Mouse (Mus musculus): ENCODE data around the gene Sel1l. TPM values are rescaled to one million over a fixed set of nuclear protein-coding genes. Genes with fewer than 3 reads are reported as not detected.

Sel1l gene
- polyA plus RNA-seq, 1 experiment from 2014 or later = 109 TPM

- H3K4me1 ChIP-seq (replicated peaks; ENCODE audit: control insufficient read depth, insufficient read depth, low read length) = no peaks in the 10 kb centered on the region
- peak; percentile 37; the same call in 1 of the 2 replicates for ATAC-seq
- H3K27ac ChIP-seq (ENCODE audit: low read length) = no peak overlapping the region
- H3K9me3 ChIP-seq (ENCODE audit: control insufficient read depth, low read length) = no peaks in the 10 kb centered on the region
- H3K27me3 ChIP-seq (replicated peaks; ENCODE audit: control insufficient read depth, insufficient read depth, low read length) = no peaks in the 10 kb centered on the region
- H3K4me2 ChIP-seq (ENCODE audit: low read length) = no peak overlapping the region
- H3K9ac ChIP-seq (replicated peaks; ENCODE audit: low read depth, low read length) = no peak overlapping the region
- no peak overlapping the region for H3K4me3 ChIP-seq (replicated peaks; ENCODE audit: low read length)
- H3K36me3 ChIP-seq (ENCODE audit: control insufficient read depth, insufficient read depth) = peaks cover 6% of the 10 kb centered on the region
- WGBS = 74% methylated on average over 13 of the region's 13 CpGs
These were observed 45.6 kb downstream of the Sel1l start for GRCm38 (mm10) chr12:91803207-91803932.

DNA sequence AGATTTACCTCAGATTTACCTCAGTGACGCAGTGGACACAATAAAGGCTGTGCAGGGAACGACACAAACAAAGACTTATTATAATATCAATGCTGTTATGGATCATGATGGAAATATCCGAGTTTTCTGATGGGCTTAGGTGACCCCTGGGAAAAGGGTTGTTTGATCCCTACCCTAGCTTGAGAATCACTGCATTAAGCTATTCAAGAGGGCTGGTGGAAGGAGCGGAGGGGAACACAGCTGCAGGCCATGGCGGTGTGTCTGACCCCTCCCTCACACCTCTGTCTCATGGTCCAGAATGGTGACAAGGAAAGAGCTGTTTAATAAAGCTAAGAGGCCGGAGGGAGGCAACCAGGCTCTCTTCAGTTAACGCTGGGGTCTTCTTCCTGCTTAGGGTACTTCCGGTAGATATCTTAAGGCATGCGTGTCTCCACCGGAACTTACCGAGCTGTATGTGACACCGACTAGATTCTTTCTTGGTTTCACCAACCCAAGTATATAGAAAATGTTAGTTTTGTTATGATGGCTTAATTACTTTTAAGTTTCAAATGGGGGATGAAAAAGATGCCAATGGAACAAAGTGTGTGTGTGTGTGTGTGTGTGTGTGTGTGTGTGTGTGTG is 46.3 kb downstream of the Sel1l start:
- Histone ChIP-seq H3K27ac (ENCODE audit: low read length) (no peak overlapping the region), H3K27me3 (replicated peaks; ENCODE audit: control insufficient read depth, insufficient read depth, low read length) (no peaks in the 10 kb centered on the region), H3K4me3 (replicated peaks; ENCODE audit: low read length) (no peak overlapping the region)

DNA sequence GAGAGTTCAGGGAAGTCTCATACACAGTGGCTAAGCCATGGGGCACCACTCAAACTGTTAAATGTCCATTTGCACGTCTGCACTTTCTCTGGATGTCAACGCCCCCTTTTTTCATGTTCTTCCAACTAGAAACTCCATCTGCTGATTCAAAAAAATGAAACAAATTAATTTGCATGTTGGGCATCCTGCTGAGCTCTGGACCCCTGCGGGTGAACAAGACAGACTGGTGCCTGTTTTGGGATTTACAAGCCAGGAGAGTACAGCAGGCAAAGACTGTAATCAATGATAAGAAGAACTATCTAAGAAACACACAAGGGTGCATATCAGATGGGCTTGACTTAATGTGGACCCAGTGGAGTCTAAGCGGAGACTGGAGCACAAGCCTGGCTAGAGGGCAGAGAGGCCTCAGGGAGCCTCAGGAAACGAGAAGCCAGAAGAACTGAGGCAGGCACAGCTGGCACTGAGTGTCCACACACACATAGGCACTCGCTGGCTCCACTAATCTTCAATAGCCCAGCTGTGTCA is 48.0 kb downstream of the Sel1l start:
- no peak for ATAC-seq
- H3K4me2 ChIP-seq (ENCODE audit: low read length) = no peak overlapping the region
- H3K27ac ChIP-seq (ENCODE audit: low read length) = no peak overlapping the region
- no peaks in the 10 kb centered on the region for H3K4me1 ChIP-seq (replicated peaks; ENCODE audit: control insufficient read depth, insufficient read depth, low read length)
- H3K9ac ChIP-seq (replicated peaks; ENCODE audit: low read depth, low read length) = no peak overlapping the region
- H3K36me3 ChIP-seq (ENCODE audit: control insufficient read depth, insufficient read depth) = no peaks in the 10 kb centered on the region
- H3K9me3 ChIP-seq (ENCODE audit: control insufficient read depth, low read length) = no peaks in the 10 kb centered on the region
- 65% methylated on average over 6 of the region's 6 CpGs for WGBS
- no peak overlapping the region for H3K4me3 ChIP-seq (replicated peaks; ENCODE audit: low read length)
- no peaks in the 10 kb centered on the region for H3K27me3 ChIP-seq (replicated peaks; ENCODE audit: control insufficient read depth, insufficient read depth, low read length)

More for the DNA sequence above, 46.3 kb downstream of the Sel1l start:
- Histone ChIP-seq H3K36me3 (ENCODE audit: control insufficient read depth, insufficient read depth) (peaks cover 2% of the 10 kb centered on the region; the same call in 1 of the 2 replicates), H3K9ac (replicated peaks; ENCODE audit: low read depth, low read length) (no peak overlapping the region), H3K4me2 (ENCODE audit: low read length) (no peak overlapping the region), H3K9me3 (ENCODE audit: control insufficient read depth, low read length) (no peaks in the 10 kb centered on the region), H3K4me1 (replicated peaks; ENCODE audit: control insufficient read depth, insufficient read depth, low read length) (no peaks in the 10 kb centered on the region)
- no peak for ATAC-seq
- WGBS = 84% methylated on average over 12 of the region's 12 CpGs

DNA sequence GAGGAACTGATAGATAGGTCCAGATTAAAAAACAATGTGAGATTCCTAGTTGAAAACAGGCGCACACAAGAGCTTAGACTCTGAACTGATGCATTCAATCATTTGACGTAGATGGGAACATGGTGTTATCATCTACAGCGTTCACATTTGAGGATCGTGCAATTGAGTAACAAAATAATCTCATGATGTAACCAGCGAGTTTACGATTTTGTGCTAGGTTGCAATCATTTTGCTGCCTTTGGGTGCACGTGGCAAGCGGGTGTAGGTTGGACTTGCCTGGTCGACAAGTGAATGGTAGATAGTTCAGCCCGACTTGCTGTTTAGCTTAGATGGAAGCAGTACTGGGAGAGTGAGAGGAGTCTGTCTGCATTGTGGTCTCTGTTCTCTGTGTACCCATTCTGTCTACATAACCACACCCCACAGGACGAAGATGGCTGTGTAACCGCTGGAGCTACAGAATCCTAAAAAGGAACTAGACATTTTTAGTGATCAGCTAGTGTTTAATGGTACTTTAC is 49.1 kb downstream of the Sel1l start:
- Histone ChIP-seq H3K4me2 (ENCODE audit: low read length) (no peak overlapping the region), H3K9ac (replicated peaks; ENCODE audit: low read depth, low read length) (no peak overlapping the region), H3K27ac (ENCODE audit: low read length) (no peak overlapping the region), H3K9me3 (ENCODE audit: control insufficient read depth, low read length) (no peaks in the 10 kb centered on the region), H3K36me3 (ENCODE audit: control insufficient read depth, insufficient read depth) (no peaks in the 10 kb centered on the region), H3K4me1 (replicated peaks; ENCODE audit: control insufficient read depth, insufficient read depth, low read length) (no peaks in the 10 kb centered on the region), H3K27me3 (replicated peaks; ENCODE audit: control insufficient read depth, insufficient read depth, low read length) (no peaks in the 10 kb centered on the region), H3K4me3 (replicated peaks; ENCODE audit: low read length) (no peak overlapping the region)
- ATAC-seq = no peak
- WGBS = 78% methylated on average over 12 of the region's 12 CpGs

DNA sequence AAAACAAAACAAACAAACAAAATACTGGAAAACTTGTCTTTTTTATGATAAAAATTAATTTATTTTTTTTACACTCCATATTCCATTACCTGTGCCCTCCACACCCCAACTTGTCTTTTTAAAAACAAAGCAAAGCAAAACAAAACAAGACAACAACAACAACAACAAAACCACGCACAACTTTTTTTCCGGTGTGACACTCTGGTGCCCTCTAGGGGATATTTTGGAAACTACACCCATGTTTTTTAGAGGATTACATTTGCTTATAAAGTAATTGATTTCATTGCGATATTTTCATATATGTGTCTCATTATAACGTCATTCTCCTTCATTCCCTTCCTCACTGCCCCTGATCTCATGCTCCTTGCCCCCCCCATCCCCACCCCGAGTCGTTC is 49.6 kb downstream of the Sel1l start:
- no peaks in the 10 kb centered on the region for H3K36me3 ChIP-seq (ENCODE audit: control insufficient read depth, insufficient read depth)
- no peaks in the 10 kb centered on the region for H3K4me1 ChIP-seq (replicated peaks; ENCODE audit: control insufficient read depth, insufficient read depth, low read length)
- H3K9me3 ChIP-seq (ENCODE audit: control insufficient read depth, low read length) = no peaks in the 10 kb centered on the region
- no peak overlapping the region for H3K27ac ChIP-seq (ENCODE audit: low read length)
- 18% methylated on average over 6 of the region's 6 CpGs for WGBS
- H3K9ac ChIP-seq (replicated peaks; ENCODE audit: low read depth, low read length) = no peak overlapping the region
- no peak for ATAC-seq
- H3K27me3 ChIP-seq (replicated peaks; ENCODE audit: control insufficient read depth, insufficient read depth, low read length) = no peaks in the 10 kb centered on the region
- H3K4me2 ChIP-seq (ENCODE audit: low read length) = no peak overlapping the region
- no peak overlapping the region for H3K4me3 ChIP-seq (replicated peaks; ENCODE audit: low read length)

DNA sequence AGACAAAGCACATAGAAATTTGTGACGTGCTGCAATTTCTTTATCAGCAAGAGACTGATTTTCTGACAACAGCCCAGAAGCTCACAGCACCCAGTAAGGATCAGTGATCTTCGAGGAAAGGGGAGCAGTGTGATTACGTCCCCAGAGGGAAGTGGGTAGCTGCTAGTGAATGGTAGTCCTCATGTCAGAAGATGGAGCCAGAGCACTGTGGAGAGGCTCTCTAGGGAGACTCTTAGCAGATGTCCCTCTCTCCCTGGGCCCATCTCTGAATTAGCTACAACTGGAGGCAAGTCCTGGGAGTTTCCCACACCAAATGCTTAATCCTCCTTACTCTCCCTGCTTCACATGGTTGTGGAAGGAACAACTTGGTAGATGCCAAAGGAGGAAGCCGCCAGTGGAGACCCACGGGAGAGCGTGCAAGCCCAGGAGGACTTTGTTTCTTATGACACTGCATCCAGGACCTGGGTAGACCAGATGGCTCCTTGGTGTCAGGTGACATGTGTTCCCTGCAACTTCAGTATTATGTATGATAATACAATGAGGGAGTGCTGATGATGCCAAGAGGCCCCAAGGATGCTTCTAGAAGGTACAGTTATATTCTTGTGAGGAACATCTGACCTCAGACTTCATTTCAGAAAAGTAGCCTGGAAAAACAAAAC is 50.1 kb downstream of the Sel1l start:
- 0 out of 2 replicates have a peak, but pooled peaks have one; percentile 23 for ATAC-seq
- Histone ChIP-seq H3K4me3 (replicated peaks; ENCODE audit: low read length) (no peak overlapping the region), H3K4me1 (replicated peaks; ENCODE audit: control insufficient read depth, insufficient read depth, low read length) (no peaks in the 10 kb centered on the region), H3K9me3 (ENCODE audit: control insufficient read depth, low read length) (no peaks in the 10 kb centered on the region), H3K9ac (replicated peaks; ENCODE audit: low read depth, low read length) (no peak overlapping the region), H3K36me3 (ENCODE audit: control insufficient read depth, insufficient read depth) (no peaks in the 10 kb centered on the region), H3K27me3 (replicated peaks; ENCODE audit: control insufficient read depth, insufficient read depth, low read length) (no peaks in the 10 kb centered on the region), H3K27ac (ENCODE audit: low read length) (no peak overlapping the region), H3K4me2 (ENCODE audit: low read length) (no peak overlapping the region)
- 83% methylated on average over 6 of the region's 6 CpGs for WGBS

GRCm38 (mm10) chr12:91796774-91797173 is 52.2 kb downstream of the Sel1l start:
- H3K27ac ChIP-seq (ENCODE audit: low read length) = no peak overlapping the region
- WGBS = 68% methylated on average over 4 of the region's 4 CpGs
- H3K4me1 ChIP-seq (replicated peaks; ENCODE audit: control insufficient read depth, insufficient read depth, low read length) = no peaks in the 10 kb centered on the region
- no peak overlapping the region for H3K4me3 ChIP-seq (replicated peaks; ENCODE audit: low read length)
- H3K36me3 ChIP-seq (ENCODE audit: control insufficient read depth, insufficient read depth) = no peaks in the 10 kb centered on the region
- no peaks in the 10 kb centered on the region for H3K27me3 ChIP-seq (replicated peaks; ENCODE audit: control insufficient read depth, insufficient read depth, low read length)
- H3K4me2 ChIP-seq (ENCODE audit: low read length) = no peak overlapping the region
- no peaks in the 10 kb centered on the region for H3K9me3 ChIP-seq (ENCODE audit: control insufficient read depth, low read length)
- no peak for ATAC-seq
- no peak overlapping the region for H3K9ac ChIP-seq (replicated peaks; ENCODE audit: low read depth, low read length)

- 79% methylated on average over 8 of the region's 8 CpGs for WGBS
- no peaks in the 10 kb centered on the region for H3K36me3 ChIP-seq (ENCODE audit: control insufficient read depth, insufficient read depth)
- H3K9me3 ChIP-seq (ENCODE audit: control insufficient read depth, low read length) = no peaks in the 10 kb centered on the region
- ATAC-seq = no peak
- H3K9ac ChIP-seq (replicated peaks; ENCODE audit: low read depth, low read length) = no peak overlapping the region
- no peaks in the 10 kb centered on the region for H3K27me3 ChIP-seq (replicated peaks; ENCODE audit: control insufficient read depth, insufficient read depth, low read length)
- no peak overlapping the region for H3K27ac ChIP-seq (ENCODE audit: low read length)
- H3K4me1 ChIP-seq (replicated peaks; ENCODE audit: control insufficient read depth, insufficient read depth, low read length) = no peaks in the 10 kb centered on the region
- H3K4me2 ChIP-seq (ENCODE audit: low read length) = no peak overlapping the region
- no peak overlapping the region for H3K4me3 ChIP-seq (replicated peaks; ENCODE audit: low read length)
These were observed 55.7 kb downstream of the Sel1l start for GRCm38 (mm10) chr12:91793266-91793665.

- Histone ChIP-seq H3K4me1 (replicated peaks; ENCODE audit: control insufficient read depth, insufficient read depth, low read length) (no peaks in the 10 kb centered on the region), H3K4me3 (replicated peaks; ENCODE audit: low read length) (no peak overlapping the region), H3K27ac (ENCODE audit: low read length) (no peak overlapping the region), H3K27me3 (replicated peaks; ENCODE audit: control insufficient read depth, insufficient read depth, low read length) (no peaks in the 10 kb centered on the region), H3K36me3 (ENCODE audit: control insufficient read depth, insufficient read depth) (no peaks in the 10 kb centered on the region), H3K4me2 (ENCODE audit: low read length) (no peak overlapping the region), H3K9ac (replicated peaks; ENCODE audit: low read depth, low read length) (no peak overlapping the region), H3K9me3 (ENCODE audit: control insufficient read depth, low read length) (no peaks in the 10 kb centered on the region)
- ATAC-seq = no peak
- 76% methylated on average over 4 of the region's 4 CpGs for whole genome bisulfite sequencing
These were observed 57.1 kb downstream of the Sel1l start for GRCm38 (mm10) chr12:91791822-91792221.

Data from forebrain, embryonic 16.5 days (tissue).